Mouse (Mus musculus): ENCODE data around the gene Cfap97d1. TPM values are rescaled to one million over a fixed set of nuclear protein-coding genes. Genes with fewer than 3 reads are reported as not detected.

Gene Cfap97d1
- total RNA-seq, 2 experiments from 2014 or later, result not detected

GRCm38 (mm10) chr11:102029966-102030365, 45.9 kb downstream of the Cfap97d1 start:
- ATAC-seq (replicated peaks; ENCODE audit: low FRiP score, poor library complexity, severe bottlenecking), result no peak

- no peak for ATAC-seq (replicated peaks; ENCODE audit: low FRiP score, poor library complexity, severe bottlenecking)
Observed at GRCm38 (mm10) chr11:102031149-102031548, 47.1 kb downstream of the Cfap97d1 start.

- ATAC-seq (replicated peaks; ENCODE audit: low FRiP score, poor library complexity, severe bottlenecking), result no peak
Observed at GRCm38 (mm10) chr11:102033055-102033591, 49.0 kb downstream of the Cfap97d1 start.

- no peak for ATAC-seq (replicated peaks; ENCODE audit: low FRiP score, poor library complexity, severe bottlenecking)
Observed at GRCm38 (mm10) chr11:102034887-102035286, 50.8 kb downstream of the Cfap97d1 start.

GRCm38 (mm10) chr11:102035456-102035960, 51.4 kb downstream of the Cfap97d1 start:
- no peak for ATAC-seq (replicated peaks; ENCODE audit: low FRiP score, poor library complexity, severe bottlenecking)

- ATAC-seq (replicated peaks; ENCODE audit: low FRiP score, poor library complexity, severe bottlenecking), result no peak
Observed at GRCm38 (mm10) chr11:102036336-102036735, 52.3 kb downstream of the Cfap97d1 start.

GRCm38 (mm10) chr11:102037789-102038188, 53.7 kb downstream of the Cfap97d1 start:
- no peak for ATAC-seq (replicated peaks; ENCODE audit: low FRiP score, poor library complexity, severe bottlenecking)

GRCm38 (mm10) chr11:102039487-102040137, 55.5 kb downstream of the Cfap97d1 start:
- no peak for ATAC-seq (replicated peaks; ENCODE audit: low FRiP score, poor library complexity, severe bottlenecking)

GRCm38 (mm10) chr11:102040138-102040524, 56.1 kb downstream of the Cfap97d1 start:
- ATAC-seq (replicated peaks; ENCODE audit: low FRiP score, poor library complexity, severe bottlenecking), result peak; percentile 79

GRCm38 (mm10) chr11:102040646-102041045, 56.6 kb downstream of the Cfap97d1 start:
- ATAC-seq (replicated peaks; ENCODE audit: low FRiP score, poor library complexity, severe bottlenecking), result no peak

GRCm38 (mm10) chr11:102041350-102041949, 57.4 kb downstream of the Cfap97d1 start, which contains the start of gene Cd300lg:
Gene Cd300lg, plus strand, starts transcription at chr11:102041509.
- ATAC-seq (replicated peaks; ENCODE audit: low FRiP score, poor library complexity, severe bottlenecking), result no peak

Other genes with a start within 250 kb of the Cfap97d1 start
- gene Etv4, start 198.9 kb upstream of the Cfap97d1 start, total RNA-seq (2015; ENCODE audit: low replicate concordance), result not detected in 2 replicates
- gene Etv4, start 198.9 kb upstream of the Cfap97d1 start, total RNA-seq (2017; ENCODE audit: low replicate concordance), result not detected in 2 replicates
- gene Meox1, start 89.9 kb upstream of the Cfap97d1 start, total RNA-seq (2015; ENCODE audit: low replicate concordance), result not detected in 2 replicates
- not detected in 2 replicates for gene Meox1, start 89.9 kb upstream of the Cfap97d1 start, total RNA-seq (2017; ENCODE audit: low replicate concordance)
- not detected in 2 replicates for gene Sost, start 17.3 kb upstream of the Cfap97d1 start, total RNA-seq (2015; ENCODE audit: low replicate concordance)
- not detected in 2 replicates for gene Sost, start 17.3 kb upstream of the Cfap97d1 start, total RNA-seq (2017; ENCODE audit: low replicate concordance)
- gene Dusp3, start 2.7 kb downstream of the Cfap97d1 start, total RNA-seq (2015; ENCODE audit: low replicate concordance), result 1.9 and 5.0 TPM in 2 replicates
- gene Dusp3, start 2.7 kb downstream of the Cfap97d1 start, total RNA-seq (2017; ENCODE audit: low replicate concordance), result 1.5 and 3.1 TPM in 2 replicates
- 0.84 TPM in 1 of 2 replicates, not detected in the other for gene Mpp3, start 44.2 kb downstream of the Cfap97d1 start, total RNA-seq (2015; ENCODE audit: low replicate concordance)
- gene Mpp3, start 44.2 kb downstream of the Cfap97d1 start, total RNA-seq (2017; ENCODE audit: low replicate concordance), result 0.14 TPM in 1 of 2 replicates, not detected in the other
- 2.1 and 7.1 TPM in 2 replicates for gene Cd300lg, start 57.2 kb downstream of the Cfap97d1 start, total RNA-seq (2015; ENCODE audit: low replicate concordance)
- 0.42 and 0.77 TPM in 2 replicates for gene Cd300lg, start 57.2 kb downstream of the Cfap97d1 start, total RNA-seq (2017; ENCODE audit: low replicate concordance)
- 7.7 and 12.7 TPM in 2 replicates for gene Mpp2, start 104.2 kb downstream of the Cfap97d1 start, total RNA-seq (2015; ENCODE audit: low replicate concordance)
- 14.2 and 20.6 TPM in 2 replicates for gene Mpp2, start 104.2 kb downstream of the Cfap97d1 start, total RNA-seq (2017; ENCODE audit: low replicate concordance)
- not detected in 2 replicates for gene Ppy, start 117.0 kb downstream of the Cfap97d1 start, total RNA-seq (2015; ENCODE audit: low replicate concordance)
- not detected in 2 replicates for gene Ppy, start 117.0 kb downstream of the Cfap97d1 start, total RNA-seq (2017; ENCODE audit: low replicate concordance)
- not detected in 2 replicates for gene Pyy, start 123.6 kb downstream of the Cfap97d1 start, total RNA-seq (2015; ENCODE audit: low replicate concordance)
- gene Pyy, start 123.6 kb downstream of the Cfap97d1 start, total RNA-seq (2017; ENCODE audit: low replicate concordance), result not detected in 2 replicates
- not detected in 2 replicates for gene Nags, start 161.2 kb downstream of the Cfap97d1 start, total RNA-seq (2015; ENCODE audit: low replicate concordance)
- 0.43 and 1.5 TPM in 2 replicates for gene Nags, start 161.2 kb downstream of the Cfap97d1 start, total RNA-seq (2017; ENCODE audit: low replicate concordance)
- gene Tmem101, start 172.1 kb downstream of the Cfap97d1 start, total RNA-seq (2015; ENCODE audit: low replicate concordance), result 0.96 and 3.8 TPM in 2 replicates
- gene Tmem101, start 172.1 kb downstream of the Cfap97d1 start, total RNA-seq (2017; ENCODE audit: low replicate concordance), result 3.1 and 4.0 TPM in 2 replicates
- 48.3 and 48.8 TPM in 2 replicates for gene Lsm12, start 201.0 kb downstream of the Cfap97d1 start, total RNA-seq (2015; ENCODE audit: low replicate concordance)
- 22.7 and 28.8 TPM in 2 replicates for gene Lsm12, start 201.0 kb downstream of the Cfap97d1 start, total RNA-seq (2017; ENCODE audit: low replicate concordance)
- gene G6pc3, start 205.3 kb downstream of the Cfap97d1 start, total RNA-seq (2015; ENCODE audit: low replicate concordance), result 16.3 and 21.7 TPM in 2 replicates
- gene G6pc3, start 205.3 kb downstream of the Cfap97d1 start, total RNA-seq (2017; ENCODE audit: low replicate concordance), result 4.7 and 9.8 TPM in 2 replicates
- 3.7 and 10.2 TPM in 2 replicates for gene Hdac5, start 245.9 kb downstream of the Cfap97d1 start, total RNA-seq (2015; ENCODE audit: low replicate concordance)
- gene Hdac5, start 245.9 kb downstream of the Cfap97d1 start, total RNA-seq (2017; ENCODE audit: low replicate concordance), result 13.3 and 17.3 TPM in 2 replicates

Measured in erythroblast, adult 5-6 weeks (primary cell).